Mouse (Mus musculus) skeletal muscle tissue, postnatal 0 days (tissue): ENCODE data around the gene Olfr385. TPM values are rescaled to one million over a fixed set of nuclear protein-coding genes. Genes with fewer than 3 reads are reported as not detected.

Experiments used
- polyA plus RNA-seq: library from polyadenylated mRNA; unstranded; fragments of >200 nt; fragmentation: Nextera tagmentation; extraction: Ambion mirVana; gene quantifications from 2 replicates; pipeline ENCODE4 v1.2.1, GENCODE M21; 2015

Gene Olfr385
- polyA plus RNA-seq = not detected in 2 replicates

GRCm38 (mm10) chr11:73592908-73593307, at the start of gene Olfr385:
Gene Olfr385 (minus strand): TSS chr11:73593008.

GRCm38 (mm10) chr11:73598294-73598693, 5.5 kb upstream of the Olfr385 start, which contains the start of gene Olfr384:
Gene Olfr384 (plus strand): TSS chr11:73598594.

Other genes with a start within 250 kb of the Olfr385 start
- not detected in 2 replicates for gene Olfr20, start 242.2 kb downstream of the Olfr385 start, polyA plus RNA-seq
- not detected in 2 replicates for gene Olfr376, start 221.8 kb downstream of the Olfr385 start, polyA plus RNA-seq
- gene Olfr1, start 193.4 kb downstream of the Olfr385 start, polyA plus RNA-seq = not detected in 2 replicates
- gene Olfr378, start 164.5 kb downstream of the Olfr385 start, polyA plus RNA-seq = not detected in 2 replicates
- gene Olfr380, start 135.5 kb downstream of the Olfr385 start, polyA plus RNA-seq = not detected in 2 replicates
- gene Olfr381, start 101.4 kb downstream of the Olfr385 start, polyA plus RNA-seq = not detected in 2 replicates
- gene Olfr382, start 75.8 kb downstream of the Olfr385 start, polyA plus RNA-seq = not detected in 2 replicates
- gene Olfr384, start 5.6 kb upstream of the Olfr385 start, polyA plus RNA-seq = not detected in 2 replicates
- not detected in 2 replicates for gene Zfp735, start 95.8 kb upstream of the Olfr385 start, polyA plus RNA-seq
- gene Olfr389, start 187.7 kb upstream of the Olfr385 start, polyA plus RNA-seq = not detected in 2 replicates
- not detected in 2 replicates for gene Olfr390, start 190.0 kb upstream of the Olfr385 start, polyA plus RNA-seq
- not detected in 2 replicates for gene Olfr391-ps, start 210.0 kb upstream of the Olfr385 start, polyA plus RNA-seq
- not detected in 2 replicates for gene Olfr392, start 224.0 kb upstream of the Olfr385 start, polyA plus RNA-seq